Mouse (Mus musculus) 416B (cell line): ENCODE measurements around the gene Ctbp2.
"Not testable (repeated sequence)": the region's sequence is repeated elsewhere in the genome, so short reads cannot be mapped to it uniquely, and the experiment has no call there.

Experiments
- DNase-seq: peaks from one replicate; pipeline ENCODE4 v3.0.0; 2011; ENCODE audit warnings: low read depth

Ctbp2 gene

DNA sequence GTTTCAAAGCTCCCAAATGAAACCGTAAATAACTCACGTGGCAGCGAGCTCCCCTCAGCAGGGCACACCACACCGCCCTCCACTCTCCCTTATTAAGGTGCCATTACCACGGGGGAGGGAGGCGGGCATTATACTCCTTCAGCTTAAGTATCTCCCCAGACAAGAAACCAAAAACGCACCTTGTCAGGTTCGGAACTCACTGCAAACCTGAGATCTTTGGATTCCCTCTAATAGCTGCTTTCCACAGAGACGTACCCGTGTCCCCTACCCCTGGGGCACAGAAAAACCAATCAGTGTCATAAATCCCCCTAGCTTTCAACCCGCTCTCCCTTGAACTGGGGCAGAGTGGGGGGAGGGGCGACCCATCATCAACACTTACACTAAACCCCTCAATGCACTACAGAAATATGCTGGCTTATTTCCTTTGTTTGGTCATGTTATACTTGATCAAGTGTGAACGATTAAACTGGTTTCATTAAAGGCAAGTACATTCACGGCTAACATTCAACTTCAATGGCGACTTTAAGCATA, 3.9 kb downstream of the Ctbp2 start:
- peak; percentile 29 for DNase-seq

DNA sequence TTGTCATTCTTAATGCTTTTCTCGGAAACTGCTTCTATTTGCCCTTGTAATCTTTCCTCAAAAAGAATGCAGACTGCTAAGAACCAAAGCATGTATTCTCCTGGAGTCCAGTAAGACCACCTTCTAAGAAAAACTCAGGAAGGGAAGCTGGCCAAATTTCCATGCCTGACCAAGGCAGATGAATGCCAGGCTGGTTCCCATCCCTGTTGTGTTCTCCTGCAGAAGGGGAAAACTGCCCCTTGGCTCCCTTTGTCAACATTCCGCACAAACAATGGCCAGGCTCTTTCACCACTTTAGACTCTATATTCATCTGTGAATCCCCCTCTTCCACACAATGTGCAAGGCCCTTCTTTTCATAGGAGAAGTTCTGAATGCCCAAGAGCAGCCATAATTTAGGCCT, 6.3 kb downstream of the Ctbp2 start:
- DNase-seq, result no peak

DNA sequence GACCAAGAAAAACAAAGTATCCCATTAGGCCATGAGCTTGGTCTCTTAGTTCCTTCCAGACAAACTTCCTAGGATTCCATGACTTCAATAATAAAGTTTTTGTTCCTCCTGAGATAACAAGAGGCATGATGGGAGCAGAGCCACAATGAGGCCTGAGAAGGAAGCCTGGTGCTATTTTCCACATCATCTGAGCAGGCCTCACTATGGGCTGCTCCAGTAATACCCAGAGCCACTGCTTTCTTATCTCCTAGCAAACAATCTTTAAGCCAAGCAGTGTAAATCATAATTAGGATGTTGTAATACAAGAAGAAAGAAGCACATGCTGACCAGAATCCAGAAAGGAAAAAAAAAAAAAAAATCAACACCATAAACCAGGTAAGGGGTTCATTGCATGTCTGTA, 7.6 kb downstream of the Ctbp2 start:
- no peak for DNase-seq

DNA sequence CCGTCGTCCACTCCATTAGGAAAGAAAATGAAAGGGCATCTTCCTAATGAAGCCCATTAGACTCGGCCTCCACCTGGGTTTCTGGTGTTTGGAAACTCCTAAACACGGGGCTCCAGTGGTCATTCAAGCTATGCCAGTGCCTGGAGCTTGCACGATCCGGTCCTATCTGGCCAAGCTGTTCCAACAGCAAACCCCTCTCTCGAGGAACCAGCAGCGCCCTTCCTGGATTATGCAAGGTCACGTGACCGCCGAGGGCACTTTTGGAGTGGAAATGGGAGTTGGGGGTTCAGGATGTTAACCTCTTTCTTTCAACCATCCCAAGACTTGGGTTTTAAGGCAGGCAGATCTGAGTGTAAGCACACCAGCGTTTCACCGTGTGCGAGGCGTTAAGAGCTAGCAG, 8.3 kb downstream of the Ctbp2 start:
- DNase-seq, result no peak

DNA sequence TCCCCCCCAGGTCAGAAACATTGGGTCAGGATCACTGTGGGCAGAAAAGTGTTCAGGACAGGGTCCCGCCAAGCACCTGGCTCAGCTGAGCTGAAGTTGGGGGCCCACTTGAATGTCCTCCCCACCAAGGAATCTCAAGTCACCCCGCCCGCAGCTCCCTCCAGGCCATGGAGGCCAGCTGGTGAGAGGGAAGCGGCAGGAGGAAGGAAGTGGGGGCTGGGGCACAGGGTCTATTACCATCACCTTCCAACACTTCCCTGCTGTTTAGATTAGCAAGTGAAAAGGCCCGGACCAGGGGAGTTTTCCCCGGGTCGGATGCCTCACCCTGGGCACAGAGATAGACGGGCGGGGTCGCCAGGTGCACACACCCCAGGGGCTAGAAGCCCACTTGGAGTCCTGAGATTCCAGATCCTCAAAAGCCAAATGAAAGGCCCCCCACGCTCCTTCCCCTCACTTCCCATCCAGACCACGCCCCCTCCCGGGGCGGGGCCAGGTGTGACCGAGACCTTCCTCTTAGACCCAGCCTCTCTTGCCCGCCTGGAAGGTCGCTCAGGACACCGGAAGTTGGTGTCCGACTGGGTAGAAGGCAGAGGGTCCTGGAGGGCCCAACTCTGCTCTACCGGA, 9.2 kb downstream of the Ctbp2 start:
- DNase-seq, result no peak

DNA sequence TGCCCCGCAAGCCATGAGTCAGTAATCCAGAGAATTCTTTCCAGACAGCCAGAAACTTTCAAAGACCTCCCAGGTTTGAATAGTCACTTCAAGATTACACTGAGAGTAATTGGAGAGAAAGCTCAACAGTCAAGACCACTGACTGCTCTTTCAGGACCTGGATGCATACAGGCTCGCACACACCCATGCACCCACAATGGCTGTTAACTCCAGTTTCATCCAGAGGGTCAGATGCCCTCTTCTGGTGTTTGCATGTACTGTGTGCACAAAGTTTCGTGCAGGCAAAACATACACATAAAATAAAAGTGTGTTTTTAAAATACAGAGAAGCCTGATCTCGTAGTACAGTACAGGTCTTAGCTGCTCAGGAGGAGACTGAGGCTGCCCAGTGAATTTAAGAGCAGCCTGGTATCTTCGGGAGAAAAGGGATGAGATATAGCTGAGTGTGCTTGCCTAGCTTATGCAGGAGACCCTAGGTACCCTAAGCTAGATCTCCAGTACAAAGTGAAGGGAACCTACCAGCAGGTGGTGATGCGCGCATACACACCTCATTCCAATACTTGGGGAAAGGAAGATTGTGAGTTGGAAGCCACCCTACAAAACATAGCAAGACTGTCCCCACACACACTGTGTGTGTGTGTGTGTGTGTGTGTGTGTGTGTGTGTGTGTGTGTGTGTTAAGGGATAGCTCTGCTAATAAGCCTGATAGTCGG, 10.8 kb downstream of the Ctbp2 start:
- DNase-seq, result no peak

DNA sequence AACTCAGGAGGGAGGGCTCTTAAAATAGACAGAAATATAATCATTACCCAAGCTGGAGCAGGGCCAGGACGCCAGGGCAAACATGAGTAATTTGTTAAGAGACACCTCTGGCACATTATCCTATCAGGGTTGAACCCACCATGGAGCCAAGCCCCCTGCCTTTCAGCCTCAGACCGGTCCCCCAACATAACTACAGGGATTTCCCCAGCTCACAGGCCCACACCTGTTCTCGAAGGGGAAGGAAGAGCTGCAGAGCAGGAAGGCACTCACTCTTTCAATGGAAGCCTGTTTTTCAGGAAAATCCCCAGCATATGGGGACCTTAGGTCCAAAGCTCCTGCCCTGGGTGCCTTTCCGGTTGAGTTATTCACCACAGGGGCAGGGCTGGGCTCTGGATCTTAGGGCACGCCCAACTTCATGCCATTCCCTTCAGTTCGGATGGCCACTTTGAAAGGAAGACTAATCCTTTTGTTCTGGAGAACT, 11.8 kb downstream of the Ctbp2 start:
- DNase-seq, result no peak

DNA sequence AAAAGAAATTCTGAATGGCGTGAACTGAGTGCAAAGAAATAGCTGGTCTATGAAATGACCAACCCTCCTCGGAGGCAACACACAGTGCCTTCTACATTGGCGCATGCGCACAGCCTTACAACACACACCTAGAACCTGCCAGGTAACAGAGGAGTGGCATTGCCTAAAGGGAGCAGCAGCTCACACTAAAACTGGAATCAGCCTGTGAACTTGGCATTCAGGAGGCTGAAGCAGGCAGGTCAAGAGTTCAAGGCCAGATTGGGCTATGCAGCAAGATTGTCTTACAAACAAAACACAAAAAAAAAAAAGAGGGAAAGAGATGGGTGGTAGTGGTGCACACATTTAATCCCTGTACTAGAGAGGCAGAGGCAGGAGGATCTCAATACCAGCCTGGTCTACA, 14.7 kb downstream of the Ctbp2 start:
- DNase-seq, result no peak

DNA sequence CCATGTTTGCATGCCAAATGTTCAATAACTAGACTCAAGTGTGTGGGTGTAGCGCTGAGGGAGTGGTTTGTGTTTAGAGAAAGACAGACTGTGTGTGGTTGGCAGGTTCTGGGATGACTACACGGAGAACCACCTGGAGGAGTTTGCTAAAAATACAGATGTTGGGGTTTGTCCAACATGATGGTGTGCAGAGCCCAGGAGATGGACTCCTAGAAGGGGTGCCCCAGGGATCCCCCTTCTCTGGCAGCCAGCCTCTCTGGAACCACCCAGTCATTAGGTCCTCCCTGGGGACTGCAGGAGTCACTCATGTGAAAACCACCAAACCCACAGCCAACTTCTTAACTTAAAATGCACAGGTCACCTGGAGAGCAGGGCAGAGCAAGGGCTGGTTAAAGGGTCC, 15.5 kb downstream of the Ctbp2 start:
- DNase-seq, result no peak

DNA sequence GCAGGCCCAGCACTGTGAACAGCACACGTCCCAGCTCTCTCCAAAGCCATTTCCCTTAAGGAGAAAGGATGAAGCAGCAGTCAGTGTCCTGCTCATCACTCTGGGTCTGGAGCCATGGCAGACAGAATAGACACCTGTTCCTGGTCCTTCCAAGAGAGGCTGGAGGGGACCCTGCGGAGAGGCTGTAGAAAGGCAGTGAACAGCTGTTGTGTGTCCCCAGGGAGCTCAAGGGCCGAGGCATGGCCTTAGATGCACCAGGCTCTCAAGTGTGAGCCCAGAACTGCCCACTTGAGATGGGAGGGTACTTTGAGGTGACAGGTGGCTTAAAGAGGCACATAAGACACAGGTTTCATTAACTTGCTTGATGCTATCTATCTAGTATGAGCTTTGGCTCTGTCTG, 21.6 kb downstream of the Ctbp2 start:
- no peak for DNase-seq

DNA sequence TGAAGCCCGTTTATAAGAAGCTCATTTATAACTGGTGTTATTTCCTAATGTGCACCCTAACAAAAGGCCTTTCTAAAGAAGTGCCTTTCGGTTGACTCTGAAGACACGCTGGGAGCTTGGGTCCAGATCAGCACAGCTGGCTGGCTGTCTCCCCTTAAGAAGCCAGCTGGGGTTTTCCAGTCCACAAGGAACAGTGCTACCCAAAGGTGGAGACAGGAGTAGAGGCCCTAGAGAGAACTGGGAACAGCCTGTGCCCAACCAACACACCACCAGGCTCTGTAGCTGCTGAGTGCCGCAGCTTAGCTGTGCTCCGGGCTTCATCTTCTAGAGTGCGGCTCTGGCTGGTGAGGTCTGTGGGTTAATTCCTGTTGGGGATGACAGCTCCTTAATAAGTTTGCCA, 23.1 kb downstream of the Ctbp2 start:
- no peak for DNase-seq

DNA sequence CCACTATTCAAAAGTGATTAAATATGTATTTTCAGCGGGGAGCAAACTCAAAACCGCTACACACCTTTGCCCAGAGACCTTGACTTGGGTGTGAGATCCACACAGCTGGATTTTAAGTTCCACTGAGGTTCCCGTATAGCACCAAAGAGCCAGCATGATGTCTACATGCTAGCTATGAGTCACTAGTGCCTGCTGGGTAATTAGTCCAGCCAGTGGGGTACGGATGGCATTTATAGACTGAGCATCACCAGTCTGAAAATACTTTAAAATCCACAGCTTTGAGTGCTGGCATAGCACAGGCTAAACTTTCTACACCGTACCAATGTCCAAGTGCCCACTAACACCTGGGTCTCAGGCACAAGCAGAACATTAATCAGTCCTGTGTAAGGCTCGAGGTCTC, 24.0 kb downstream of the Ctbp2 start:
- DNase-seq, result no peak

DNA sequence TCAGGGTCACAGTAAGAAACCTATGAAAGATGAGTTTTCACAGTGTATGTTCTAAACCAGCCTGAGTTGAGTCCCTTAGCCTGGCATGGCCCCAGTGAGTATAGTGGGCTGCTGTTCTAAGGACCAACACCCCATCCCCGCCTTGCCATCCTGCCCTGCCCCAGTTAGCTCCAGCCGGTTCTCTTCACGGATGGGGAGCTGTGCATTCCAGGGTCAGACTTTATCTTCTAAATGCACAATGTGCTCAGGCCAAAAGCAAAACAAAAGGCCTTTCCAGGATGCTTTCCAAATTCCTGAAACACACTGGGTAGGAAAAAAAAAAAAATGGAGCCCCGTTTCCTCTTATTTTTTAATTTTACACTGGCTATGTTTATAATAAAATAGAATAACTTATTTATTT, 24.9 kb downstream of the Ctbp2 start:
- DNase-seq, result no peak

DNA sequence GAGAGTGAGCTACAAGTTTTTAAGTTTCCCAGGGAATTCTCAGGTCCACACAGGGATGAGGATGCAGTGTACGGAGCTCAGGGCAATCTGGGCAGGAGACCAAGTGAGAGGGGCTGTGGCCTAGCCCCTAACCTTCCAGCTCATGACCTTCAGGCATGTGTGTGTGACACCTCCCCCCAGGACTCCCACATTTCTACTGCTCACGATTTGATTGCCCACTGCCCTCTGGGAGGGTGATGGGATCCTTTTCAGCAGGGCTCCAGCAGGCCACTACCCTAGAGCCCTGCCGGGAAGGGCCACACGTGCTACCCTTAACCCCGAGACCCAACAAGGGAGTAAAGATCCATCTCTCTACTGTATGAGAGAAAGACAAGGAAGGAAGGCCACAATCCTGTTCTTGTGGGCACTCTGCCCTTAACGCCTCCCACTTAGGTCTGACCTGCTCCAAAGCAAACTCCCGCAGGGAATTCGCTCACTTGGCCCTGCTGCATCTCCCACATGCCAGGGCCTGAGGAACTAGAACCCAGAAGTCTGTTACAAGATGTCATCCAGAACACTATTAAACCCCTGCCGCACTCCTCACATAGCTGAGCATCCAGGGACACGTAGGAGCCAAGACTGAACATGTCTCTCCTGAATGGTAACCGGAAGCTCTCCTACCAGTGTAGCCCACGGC, 25.9 kb downstream of the Ctbp2 start:
- DNase-seq, result no peak

DNA sequence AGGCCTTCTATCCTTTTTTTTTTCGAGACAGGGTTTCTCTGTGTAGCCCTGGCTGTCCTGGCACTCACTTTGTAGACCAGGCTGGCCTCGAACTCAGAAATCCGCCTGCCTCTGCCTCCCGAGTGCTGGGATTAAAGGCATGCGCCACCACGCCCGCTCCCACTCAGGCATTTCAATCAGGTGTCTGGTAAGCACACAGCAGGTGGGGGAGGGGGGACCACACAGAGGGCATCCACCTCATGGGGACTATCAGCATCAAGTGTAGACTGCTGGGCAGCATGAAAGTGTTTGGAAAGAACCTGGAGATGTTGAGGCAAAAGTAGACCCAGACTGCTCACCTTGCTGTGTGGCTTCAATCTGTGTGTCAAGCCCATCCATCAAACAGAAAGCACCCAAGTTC, 28.5 kb downstream of the Ctbp2 start:
- not testable (repeated sequence) for DNase-seq

DNA sequence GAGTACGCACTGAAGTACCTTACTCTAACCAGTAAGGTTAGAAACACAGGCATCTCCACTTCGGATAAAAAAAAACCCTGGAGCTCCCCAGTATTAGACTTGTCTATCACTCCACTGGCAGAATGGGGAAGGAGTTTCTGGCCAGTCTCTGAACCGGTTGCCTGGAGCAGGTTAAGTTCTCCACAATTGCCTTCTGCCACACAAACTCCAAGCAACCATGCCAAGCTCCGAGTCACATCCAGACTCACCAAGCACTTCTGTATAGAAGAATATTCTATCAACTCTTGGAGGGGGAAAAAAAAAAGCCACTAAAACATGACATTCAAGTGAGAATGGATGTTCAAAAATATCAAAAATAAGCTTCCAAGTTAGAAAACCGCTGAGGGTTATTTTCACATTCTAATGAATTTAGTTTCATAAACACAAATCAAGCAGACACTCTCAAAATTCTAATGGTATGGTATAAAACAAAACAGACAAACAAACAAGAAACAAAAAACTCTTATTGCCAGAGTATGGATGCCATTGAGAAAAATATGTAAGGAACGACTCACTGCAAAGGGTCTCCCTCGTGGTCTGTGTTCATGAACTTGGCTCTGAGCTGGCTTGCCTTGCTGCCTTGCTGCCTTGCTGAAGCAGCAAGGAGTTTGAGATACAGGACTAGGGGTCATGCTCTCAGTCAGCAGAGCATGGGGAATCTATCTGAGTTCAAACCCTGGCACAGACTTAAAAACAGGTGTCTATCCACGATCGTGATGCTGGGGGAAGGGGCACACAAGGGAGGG, 29.3 kb downstream of the Ctbp2 start:
- no peak for DNase-seq

DNA sequence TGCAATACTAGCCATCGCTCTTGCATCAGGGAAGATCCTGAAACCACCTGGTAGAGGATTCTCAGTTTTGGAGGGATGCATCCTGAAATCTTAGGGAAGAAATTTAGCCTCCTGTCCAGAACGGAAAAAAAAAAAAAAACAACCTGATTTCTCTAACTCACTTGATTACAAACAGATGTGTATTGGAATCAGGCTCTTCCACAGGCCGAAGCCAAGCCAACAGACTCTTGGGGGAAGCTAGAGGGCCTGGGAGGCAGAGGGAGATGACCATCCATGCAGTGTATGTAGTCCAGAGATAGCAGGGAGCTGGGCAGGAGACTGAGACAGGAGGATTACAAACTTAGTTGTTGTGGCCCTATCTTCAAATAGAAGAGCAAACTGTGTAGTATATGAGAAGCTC, 30.0 kb downstream of the Ctbp2 start:
- DNase-seq, result no peak

DNA sequence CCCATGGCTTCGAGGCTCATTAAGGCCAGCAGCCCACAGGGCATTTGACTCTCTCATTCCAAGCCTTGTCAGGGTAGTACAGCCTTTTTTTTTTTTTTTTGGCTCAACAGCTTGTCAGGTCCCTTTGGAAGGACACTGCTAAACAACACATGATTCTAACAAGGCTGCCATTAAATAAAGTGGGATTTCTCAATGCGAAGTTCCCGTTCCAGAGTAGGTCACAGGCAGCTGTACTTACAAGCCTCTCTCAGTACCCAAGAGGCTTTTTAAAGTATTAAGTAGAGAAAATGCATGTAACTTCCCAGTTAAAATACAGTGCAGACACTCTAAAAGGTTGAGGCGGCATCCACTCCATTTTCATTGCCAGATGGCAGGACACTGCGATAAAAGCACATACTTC, 30.4 kb downstream of the Ctbp2 start:
- no peak for DNase-seq

DNA sequence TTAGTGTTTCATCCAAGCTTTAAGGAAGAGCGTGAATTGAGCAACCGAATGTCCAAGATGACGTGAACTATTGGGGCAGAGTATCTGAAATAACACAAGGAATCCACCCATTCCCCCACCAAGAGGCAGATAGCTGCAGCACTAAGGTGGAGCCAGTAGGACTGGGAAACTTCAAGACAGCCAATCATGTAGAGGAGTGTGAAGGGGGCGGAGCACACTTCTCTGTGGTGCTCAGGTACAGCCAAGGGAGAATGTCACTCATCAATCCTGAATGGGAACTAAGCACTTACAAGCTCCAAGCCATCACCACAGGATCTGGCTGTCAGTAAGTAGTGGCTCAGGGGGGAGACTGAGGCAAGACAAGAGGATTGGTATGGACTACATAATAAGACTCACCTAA, 33.5 kb downstream of the Ctbp2 start:
- DNase-seq, result no peak

DNA sequence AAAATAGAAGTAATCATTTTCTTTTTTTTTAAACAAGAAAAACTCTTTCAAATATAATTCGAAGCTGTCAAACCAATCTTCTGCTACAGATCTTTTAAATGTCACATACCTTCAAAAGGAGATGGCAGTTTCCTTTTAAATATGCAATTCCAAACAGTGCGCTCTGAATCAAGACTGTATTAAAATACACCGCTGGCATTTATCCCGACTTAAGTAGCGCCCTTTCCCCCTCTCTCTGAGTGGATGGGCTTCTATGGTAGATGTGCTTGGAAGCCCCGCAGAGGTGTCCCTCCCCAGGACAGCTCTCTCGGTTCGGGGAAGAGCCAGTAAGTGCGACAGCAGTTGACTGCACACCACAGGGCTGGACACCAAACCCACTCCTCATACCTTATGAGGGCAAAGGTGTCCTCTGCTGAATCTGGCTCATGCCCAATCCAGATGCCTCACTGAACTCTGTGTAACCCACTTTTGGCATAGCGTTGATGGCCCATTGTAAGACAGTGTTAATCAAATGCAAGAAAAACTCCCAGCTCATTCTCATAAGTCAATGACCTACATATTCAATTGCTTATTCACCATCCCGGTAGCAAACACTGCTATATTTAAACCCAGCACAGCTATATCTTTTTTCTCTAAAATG, 34.4 kb downstream of the Ctbp2 start:
- DNase-seq, result no peak

DNA sequence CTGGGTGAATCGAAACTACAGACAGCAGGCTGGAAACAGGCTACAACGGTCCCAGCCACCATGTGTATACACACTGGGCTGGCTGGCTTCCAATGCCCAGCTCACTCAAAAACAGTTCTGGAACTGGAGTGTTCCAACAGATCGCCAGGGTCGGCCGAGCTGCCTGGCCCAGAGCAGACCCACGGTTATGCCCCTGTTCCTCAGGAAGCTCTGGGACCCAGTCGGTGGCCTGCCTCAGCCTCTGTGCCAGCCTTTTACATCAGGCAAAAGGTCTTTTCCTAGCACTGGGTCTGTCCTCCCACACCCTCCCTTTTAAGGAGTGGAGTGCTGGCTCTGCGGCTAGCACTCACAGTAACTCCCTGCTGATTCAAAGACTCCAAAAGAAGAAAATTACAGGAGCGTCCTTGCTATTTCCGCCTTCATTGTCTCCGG, 35.3 kb downstream of the Ctbp2 start:
- no peak for DNase-seq

DNA sequence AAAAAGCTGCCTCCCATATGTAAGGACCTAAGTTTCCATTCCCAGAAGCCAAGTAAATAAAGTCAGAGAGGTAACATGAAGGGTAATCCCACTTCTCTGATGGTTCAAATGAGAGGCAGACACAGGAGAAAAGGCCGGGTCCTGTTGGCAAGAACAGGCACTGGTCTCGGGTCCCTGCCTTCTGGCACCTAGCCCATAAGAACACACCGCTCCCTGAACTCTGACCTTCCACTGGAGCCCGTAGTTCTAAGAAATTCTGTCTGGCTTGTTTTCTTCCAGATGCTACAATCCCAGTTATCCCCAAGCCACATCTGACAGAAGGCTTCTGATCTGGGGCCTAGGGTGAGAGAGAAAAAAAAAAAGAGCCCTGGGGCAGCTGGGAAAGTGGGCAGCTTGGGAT, 35.7 kb downstream of the Ctbp2 start:
- no peak for DNase-seq
